Mouse (Mus musculus) ES-CJ7 (cell line): Measurements from ENCODE around the gene P4hb.

Source experiments
- DNase-seq: peaks from one replicate; pipeline ENCODE4 v3.0.0; 2011; ENCODE audit warnings: low read depth, low spot score

The P4hb gene

GRCm38 (mm10) chr11:120572417-120572751, 669 bp downstream of the P4hb start:
- DNase-seq: no peak

- DNase-seq: no peak
Measured at GRCm38 (mm10) chr11:120571754-120572416, 1.2 kb downstream of the P4hb start.

- DNase-seq: no peak
Measured at GRCm38 (mm10) chr11:120571122-120571521, 1.9 kb downstream of the P4hb start.

GRCm38 (mm10) chr11:120568324-120568723, 4.7 kb downstream of the P4hb start:
- no peak for DNase-seq

- DNase-seq: no peak
Measured at GRCm38 (mm10) chr11:120565114-120565513, 7.9 kb downstream of the P4hb start.

GRCm38 (mm10) chr11:120562949-120563348, 10.1 kb downstream of the P4hb start:
- DNase-seq: no peak

- no peak for DNase-seq
Measured at GRCm38 (mm10) chr11:120560952-120561728, 11.9 kb downstream of the P4hb start.

- peak; percentile 59 for DNase-seq
Measured at GRCm38 (mm10) chr11:120558843-120559242, 14.2 kb downstream of the P4hb start.

GRCm38 (mm10) chr11:120555260-120555659, 17.8 kb downstream of the P4hb start:
- no peak for DNase-seq

GRCm38 (mm10) chr11:120554834-120555233, 18.2 kb downstream of the P4hb start:
- no peak for DNase-seq

GRCm38 (mm10) chr11:120552736-120553135, 20.3 kb downstream of the P4hb start:
- no peak for DNase-seq

GRCm38 (mm10) chr11:120550810-120551440, 22.1 kb downstream of the P4hb start, which contains the start of gene Ppp1r27:
Ppp1r27 (minus strand) TSS chr11:120551132.
- no peak for DNase-seq

GRCm38 (mm10) chr11:120549986-120550809, 22.9 kb downstream of the P4hb start:
- no peak for DNase-seq

- DNase-seq: peak; percentile 85
Measured at GRCm38 (mm10) chr11:120549168-120549945, 23.7 kb downstream of the P4hb start, which contains the start of gene Mcrip1. Mcrip1 (minus strand) TSS chr11:120549727.

GRCm38 (mm10) chr11:120548786-120549167, 24.3 kb downstream of the P4hb start:
- no peak for DNase-seq

- no peak for DNase-seq
Measured at GRCm38 (mm10) chr11:120548214-120548613, 24.8 kb downstream of the P4hb start.

GRCm38 (mm10) chr11:120547469-120547868, 25.6 kb downstream of the P4hb start:
- no peak for DNase-seq

GRCm38 (mm10) chr11:120545964-120546363, 27.1 kb downstream of the P4hb start:
- no peak for DNase-seq

- DNase-seq: no peak
Measured at GRCm38 (mm10) chr11:120542376-120542775, 30.7 kb downstream of the P4hb start.

GRCm38 (mm10) chr11:120541907-120542306, 31.1 kb downstream of the P4hb start:
- DNase-seq: peak; percentile 48
